Mouse (Mus musculus) heart, embryonic 12.5 days (tissue): ENCODE results near the gene Gm11114. TPM values are rescaled to one million over a fixed set of nuclear protein-coding genes. Genes with fewer than 3 reads are reported as not detected.

Source experiments
- ATAC-seq: fragments of 200-750 bp; cut with Nextera tagmentation; 2 replicates; pipeline ENCODE4 v1.8.0; 2017; ENCODE audit warnings: moderate TSS enrichment, moderate library complexity; ENCODE audit not compliant: insufficient number of reproducible peaks, low FRiP score
- H3K27ac ChIP-seq: fragments of 300-500 bp; sonication (generic); 2 replicates; pipeline ENCODE4 v1.5.1; 2016; ENCODE audit warnings: mild to moderate bottlenecking, moderate library complexity; ENCODE audit not compliant: poor library complexity, severe bottlenecking
- H3K27me3 ChIP-seq: fragments of 300-500 bp; sonication (generic); replicated peaks from 2 replicates; pipeline ENCODE4 v1.6.1; 2016; ENCODE audit warnings: mild to moderate bottlenecking, moderate library complexity
- H3K36me3 ChIP-seq: fragments of 300-500 bp; sonication (generic); 2 replicates; pipeline ENCODE4 v1.6.1; 2016; ENCODE audit warnings: mild to moderate bottlenecking, moderate library complexity
- H3K4me1 ChIP-seq: fragments of 300-500 bp; sonication (generic); replicated peaks from 2 replicates; pipeline ENCODE4 v1.6.1; 2016; ENCODE audit warnings: mild to moderate bottlenecking
- H3K4me2 ChIP-seq: fragments of 300-500 bp; sonication (generic); 2 replicates; pipeline ENCODE4 v1.6.1; 2016; ENCODE audit warnings: mild to moderate bottlenecking, moderate library complexity
- H3K4me3 ChIP-seq: fragments of 300-500 bp; sonication (generic); 2 replicates; pipeline ENCODE4 v1.5.1; 2016; ENCODE audit warnings: mild to moderate bottlenecking
- H3K9ac ChIP-seq: fragments of 300-500 bp; sonication (generic); 2 replicates; pipeline ENCODE4 v1.6.1; 2016; ENCODE audit warnings: mild to moderate bottlenecking, moderate library complexity
- H3K9me3 ChIP-seq: fragments of 300-500 bp; sonication (generic); replicated peaks from 2 replicates; pipeline ENCODE4 v1.6.1; 2016; ENCODE audit warnings: mild to moderate bottlenecking, moderate library complexity
- WGBS: fragments of 180-500 bp; shearing (Covaris S2); methylation state at CpG from one replicate; pipeline ENCODE4 v1.1.7; 2016; 5-methylcytosine and 5-hydroxymethylcytosine counted together
- polyA plus RNA-seq: library from polyadenylated mRNA; unstranded; fragments of >200 nt; fragmentation: Nextera tagmentation; extraction: Ambion mirVana; gene quantifications from 2 replicates; pipeline ENCODE4 v1.2.1, GENCODE M21; 2016

The Gm11114 gene
- not detected in 2 replicates for polyA plus RNA-seq

DNA sequence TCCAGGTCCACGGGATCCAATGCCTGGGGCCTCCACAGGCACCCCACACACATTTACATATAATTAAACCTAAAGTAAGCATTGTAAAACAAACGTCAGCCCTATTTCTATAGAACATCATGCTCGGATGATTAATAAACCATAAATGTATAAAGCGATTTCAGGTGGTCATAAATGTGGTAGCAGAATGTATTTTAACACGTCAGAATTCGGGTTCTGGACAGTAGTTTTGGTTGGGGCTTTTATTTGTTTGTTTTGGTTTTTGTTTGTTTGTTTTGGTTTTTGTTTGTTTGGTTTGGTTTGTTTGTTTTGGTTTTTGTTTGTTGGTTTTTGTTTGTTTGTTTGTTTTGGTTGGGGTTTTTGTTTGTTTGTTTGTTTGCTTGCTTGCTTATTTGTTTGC lies at the start of gene Gm11114:
TSS of gene Gm11114 (plus strand) at position 301 of the 400 bp plus-strand sequence.
- ATAC-seq = no peak
- H3K4me1 ChIP-seq = no peaks in the 10 kb centered on the region
- no peaks in the 10 kb centered on the region for H3K36me3 ChIP-seq
- 78% methylated on average over 6 of the region's 6 CpGs for WGBS
- H3K4me3 ChIP-seq = no peak within 1 kb of the TSS
- H3K27ac ChIP-seq = no peak within 1 kb of the TSS
- no peak within 1 kb of the TSS for H3K9ac ChIP-seq
- H3K27me3 ChIP-seq = no peaks in the 10 kb centered on the region
- no peaks in the 10 kb centered on the region for H3K9me3 ChIP-seq
- no peak within 1 kb of the TSS for H3K4me2 ChIP-seq

DNA sequence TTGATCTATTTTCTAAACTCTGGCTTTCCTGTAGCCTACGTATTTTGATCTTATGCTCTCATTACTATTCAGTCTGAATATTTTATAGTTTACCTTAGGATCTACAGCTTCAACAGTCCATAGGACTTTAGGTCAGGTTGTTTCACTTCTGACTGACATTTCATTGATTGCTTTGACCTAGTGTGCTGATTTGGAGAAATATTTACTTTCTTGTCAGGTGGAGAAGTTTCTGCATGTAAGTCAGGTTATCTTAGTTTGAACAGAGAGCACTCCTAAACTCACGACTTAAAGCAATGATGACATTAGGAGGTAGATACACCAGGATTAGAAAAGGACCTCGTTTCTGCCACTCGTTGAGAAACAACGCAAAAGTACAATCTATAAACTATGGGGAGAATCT lies 45.7 kb upstream of the Gm11114 start:
- no peak overlapping the region for H3K4me3 ChIP-seq
- H3K27me3 ChIP-seq = no peaks in the 10 kb centered on the region
- H3K27ac ChIP-seq = no peak overlapping the region
- 79% methylated on average over 5 of the region's 5 CpGs for WGBS
- no peak for ATAC-seq
- H3K9ac ChIP-seq = no peak overlapping the region
- H3K4me2 ChIP-seq = no peak overlapping the region
- H3K36me3 ChIP-seq = no peaks in the 10 kb centered on the region
- no peaks in the 10 kb centered on the region for H3K4me1 ChIP-seq
- no peaks in the 10 kb centered on the region for H3K9me3 ChIP-seq

DNA sequence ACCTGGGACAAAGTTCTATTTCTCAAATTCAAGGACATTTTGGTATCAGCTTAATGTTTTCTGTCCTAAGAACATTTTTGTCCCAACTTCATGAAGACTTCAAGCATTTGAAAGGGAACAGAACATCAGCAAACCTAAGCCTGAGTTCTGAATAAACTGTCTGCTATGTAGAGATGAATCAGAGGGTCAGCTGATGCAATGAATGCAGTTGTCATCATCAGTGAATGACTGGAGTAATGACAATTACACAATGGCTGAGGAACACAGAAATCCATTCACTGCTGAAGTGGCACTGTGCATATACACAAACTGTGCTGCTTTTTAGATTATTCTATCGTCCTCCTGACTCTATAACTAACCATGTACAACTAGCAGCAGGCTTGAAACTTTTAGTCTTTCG lies 38.5 kb upstream of the Gm11114 start:
- Histone ChIP-seq H3K4me3 (no peak overlapping the region), H3K27me3 (no peaks in the 10 kb centered on the region), H3K4me2 (no peak overlapping the region), H3K27ac (no peak overlapping the region), H3K9me3 (no peaks in the 10 kb centered on the region), H3K36me3 (no peaks in the 10 kb centered on the region), H3K4me1 (no peaks in the 10 kb centered on the region), H3K9ac (no peak overlapping the region)
- 66% methylated on average over 2 of the region's 2 CpGs for WGBS
- ATAC-seq = no peak

DNA sequence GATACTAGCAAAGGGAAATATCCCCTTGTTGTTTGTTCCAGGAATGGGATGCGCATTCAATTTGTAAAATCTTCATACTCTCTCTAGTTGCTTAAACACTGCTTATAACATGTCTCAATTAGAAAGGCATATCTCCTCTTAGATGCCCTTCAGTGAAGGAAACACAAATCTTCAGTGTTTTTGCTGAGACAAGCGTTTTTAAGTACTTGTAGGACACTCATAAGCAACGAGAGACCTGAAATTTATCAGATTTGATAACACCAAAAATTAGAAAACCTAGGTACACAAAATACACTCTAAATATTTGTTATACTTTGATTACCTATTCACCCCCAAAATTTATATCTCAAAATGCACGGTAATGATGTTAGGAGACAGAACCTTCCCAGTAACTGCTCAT lies 9.7 kb upstream of the Gm11114 start:
- Histone ChIP-seq H3K4me3 (no peak overlapping the region), H3K9me3 (no peaks in the 10 kb centered on the region), H3K4me2 (no peak overlapping the region), H3K36me3 (no peaks in the 10 kb centered on the region), H3K4me1 (no peaks in the 10 kb centered on the region), H3K27me3 (no peaks in the 10 kb centered on the region), H3K27ac (no peak overlapping the region), H3K9ac (no peak overlapping the region)
- WGBS = 77% methylated on average over 4 of the region's 4 CpGs
- ATAC-seq = no peak

DNA sequence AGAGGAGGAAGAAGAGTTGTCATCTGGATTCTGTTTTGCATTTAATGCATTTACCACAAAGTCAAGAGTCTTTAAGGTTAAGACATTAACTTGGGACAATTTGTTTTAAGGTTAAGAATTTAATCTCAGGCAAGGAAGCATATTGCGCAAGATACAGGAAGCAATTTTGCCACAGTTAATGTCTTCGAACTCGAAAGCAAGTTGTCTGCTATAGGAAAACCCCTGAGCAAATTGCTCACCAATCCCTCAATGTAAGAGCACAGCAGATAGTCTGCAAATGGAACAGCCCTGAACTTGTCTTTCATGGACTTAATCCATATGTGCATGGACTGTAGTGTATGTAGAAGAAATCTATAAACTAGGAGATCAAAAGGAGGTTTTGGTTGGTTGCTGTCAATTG lies 9.2 kb upstream of the Gm11114 start:
- Histone ChIP-seq H3K36me3 (no peaks in the 10 kb centered on the region), H3K27me3 (no peaks in the 10 kb centered on the region), H3K4me1 (no peaks in the 10 kb centered on the region), H3K9ac (no peak overlapping the region), H3K9me3 (no peaks in the 10 kb centered on the region), H3K4me3 (no peak overlapping the region), H3K27ac (no peak overlapping the region), H3K4me2 (no peak overlapping the region)
- ATAC-seq = no peak
- 91% methylated on average over 3 of the region's 3 CpGs for WGBS

DNA sequence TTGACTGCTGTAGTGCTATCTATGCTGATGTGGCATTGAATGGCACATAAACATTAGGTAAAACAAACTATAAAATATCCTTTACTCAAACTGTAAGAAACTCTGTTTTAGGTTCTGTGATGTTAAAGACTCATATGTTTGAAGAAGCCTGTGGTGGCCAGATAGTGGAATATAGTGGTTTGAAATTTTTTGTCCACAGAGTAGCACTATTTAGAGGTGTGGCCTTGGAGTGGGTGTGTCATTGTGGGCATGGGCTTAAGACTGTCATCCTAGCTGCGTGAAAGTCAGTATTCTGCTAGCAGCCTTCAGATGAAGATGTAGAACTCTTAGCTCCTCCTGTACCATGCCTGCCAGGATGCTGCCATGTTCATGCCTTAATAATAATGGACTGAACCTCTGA lies 3.5 kb downstream of the Gm11114 start:
- 44% methylated on average over 1 of the region's 1 CpGs for WGBS
- H3K27ac ChIP-seq = no peak overlapping the region
- ATAC-seq = no peak

DNA sequence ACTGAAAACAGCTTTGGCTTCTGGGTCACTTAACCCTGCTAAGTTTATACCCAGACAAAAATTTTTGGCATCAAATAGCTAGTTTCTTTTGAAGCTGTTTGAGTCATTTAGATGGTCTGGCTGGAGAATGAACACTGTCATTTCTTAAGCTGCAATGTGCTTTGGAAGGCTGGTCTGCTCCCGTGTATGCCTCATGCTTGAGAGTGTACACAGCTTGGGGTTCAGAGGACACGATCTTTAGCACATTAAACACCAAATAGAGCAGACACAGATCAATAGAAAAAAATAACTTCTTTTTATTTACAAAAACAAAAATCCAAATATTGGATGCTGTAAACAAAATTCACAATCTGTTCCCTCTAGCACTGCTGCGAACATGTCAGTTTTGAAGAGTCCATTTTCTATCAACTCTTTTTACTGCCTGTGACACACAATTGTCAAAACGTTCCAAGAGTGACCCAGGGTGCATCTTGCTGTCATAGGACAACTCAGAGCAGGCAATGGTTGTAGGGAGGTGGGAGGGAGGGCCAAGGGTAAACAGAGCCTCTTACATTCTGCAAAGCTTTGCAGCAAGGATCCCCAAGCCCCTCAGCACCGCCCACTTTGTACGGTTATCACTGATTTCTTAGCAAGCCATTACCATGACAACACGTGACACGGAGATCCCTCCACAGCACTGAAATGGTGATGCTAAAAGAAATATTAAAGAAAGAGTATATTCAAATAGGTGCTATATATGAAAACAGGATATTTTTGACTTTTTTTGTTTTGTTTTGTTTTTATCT lies 7.8 kb downstream of the Gm11114 start:
- H3K4me2 ChIP-seq = no peak overlapping the region
- H3K9ac ChIP-seq = no peak overlapping the region
- ATAC-seq = no peak
- peaks cover 9% of the 10 kb centered on the region; the same call in 1 of the 2 replicates for H3K36me3 ChIP-seq
- no peaks in the 10 kb centered on the region for H3K9me3 ChIP-seq
- WGBS = 74% methylated on average over 8 of the region's 8 CpGs
- H3K4me1 ChIP-seq = peaks cover 9% of the 10 kb centered on the region
- no peak overlapping the region for H3K4me3 ChIP-seq
- no peaks in the 10 kb centered on the region for H3K27me3 ChIP-seq
- H3K27ac ChIP-seq = no peak overlapping the region

More for the DNA sequence above, 3.5 kb downstream of the Gm11114 start:
- Histone ChIP-seq H3K4me3 (no peak overlapping the region), H3K4me2 (no peak overlapping the region), H3K9ac (no peak overlapping the region), H3K9me3 (no peaks in the 10 kb centered on the region), H3K4me1 (no peaks in the 10 kb centered on the region), H3K36me3 (peaks cover 3% of the 10 kb centered on the region; the same call in 1 of the 2 replicates), H3K27me3 (no peaks in the 10 kb centered on the region)

DNA sequence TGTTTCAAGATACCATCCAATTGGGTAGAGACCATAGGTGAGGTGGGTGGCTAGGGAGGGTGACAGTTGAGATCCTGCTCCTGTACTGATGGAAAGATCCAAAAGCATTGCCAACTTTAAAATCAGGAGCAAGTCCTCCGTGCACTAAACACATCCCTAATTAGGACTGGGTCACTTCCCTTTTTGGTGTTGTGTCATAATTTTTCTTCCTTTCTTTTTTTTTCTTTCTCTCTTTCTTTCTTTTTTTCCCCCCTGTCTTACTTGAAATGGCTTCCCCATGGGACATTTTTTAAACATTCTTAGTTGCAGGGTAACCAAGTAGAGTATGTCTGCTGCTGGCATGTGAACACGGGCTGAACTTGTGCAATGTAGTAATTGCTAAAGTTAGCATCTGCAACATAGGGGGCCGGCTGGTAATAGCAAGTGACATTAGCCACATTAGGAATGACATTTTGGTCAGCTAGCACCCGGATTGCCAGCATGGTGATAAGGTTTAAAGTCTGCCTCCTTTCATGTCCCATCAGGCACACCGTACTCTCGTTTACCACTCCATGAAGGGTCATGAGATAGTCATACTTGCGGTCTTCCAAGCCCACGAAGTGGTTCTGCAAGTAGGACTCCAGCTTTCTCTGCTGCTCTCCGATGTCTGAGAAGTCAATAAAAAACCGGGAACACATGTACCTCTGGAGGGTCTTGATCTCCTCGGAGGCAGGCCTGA lies 11.7 kb downstream of the Gm11114 start:
- Histone ChIP-seq H3K27me3 (no peaks in the 10 kb centered on the region), H3K36me3 (peaks cover 9% of the 10 kb centered on the region; the same call in 1 of the 2 replicates), H3K4me1 (peaks cover 9% of the 10 kb centered on the region), H3K27ac (peak overlapping the region; percentile 50), H3K9me3 (no peaks in the 10 kb centered on the region), H3K4me3 (peak overlapping the region; percentile 64), H3K9ac (peak overlapping the region; percentile 76; the same call in 1 of the 2 replicates), H3K4me2 (peak overlapping the region; percentile 87)
- 43% methylated on average over 11 of the region's 11 CpGs for WGBS
- no peak for ATAC-seq

DNA sequence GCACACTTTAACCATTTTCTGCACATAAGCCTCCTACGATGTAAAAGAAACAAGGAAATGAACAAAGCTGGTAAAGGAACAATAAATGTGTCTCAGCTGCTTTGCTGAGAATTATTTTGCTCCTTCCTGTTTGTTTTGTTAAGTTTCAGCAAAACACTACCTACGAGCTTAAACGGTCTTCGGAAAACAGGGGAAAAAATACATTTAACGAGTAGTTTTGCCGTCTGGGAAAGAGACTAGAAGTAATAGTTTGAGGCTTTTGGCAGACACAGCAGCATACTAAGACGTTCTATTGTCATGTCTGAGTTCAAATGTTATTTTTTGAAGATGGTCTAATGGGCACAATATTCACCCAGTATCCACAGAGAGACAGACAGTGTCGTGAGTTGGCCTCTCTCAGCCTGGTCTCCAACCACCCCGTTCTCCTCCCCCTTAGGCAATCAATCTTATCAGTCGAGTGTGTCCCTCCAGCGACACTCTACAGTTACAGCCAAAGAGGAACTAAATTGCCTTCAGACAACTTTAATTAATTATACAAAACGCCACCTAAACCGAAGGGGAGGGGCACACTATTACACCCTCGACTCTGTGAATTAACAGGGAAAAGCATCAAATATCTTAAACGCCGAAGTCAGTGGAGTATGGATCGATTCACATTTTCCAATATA lies 12.8 kb downstream of the Gm11114 start:
- Histone ChIP-seq H3K36me3 (peaks cover 9% of the 10 kb centered on the region; the same call in 1 of the 2 replicates), H3K27me3 (no peaks in the 10 kb centered on the region), H3K9me3 (no peaks in the 10 kb centered on the region), H3K4me2 (peak overlapping the region; percentile 87), H3K27ac (peak overlapping the region; percentile 50; the same call in 1 of the 2 replicates), H3K4me3 (peak overlapping the region; percentile 64), H3K9ac (peak overlapping the region; percentile 76), H3K4me1 (peaks cover 9% of the 10 kb centered on the region)
- WGBS = 30% methylated on average over 17 of the region's 17 CpGs
- ATAC-seq = no peak

DNA sequence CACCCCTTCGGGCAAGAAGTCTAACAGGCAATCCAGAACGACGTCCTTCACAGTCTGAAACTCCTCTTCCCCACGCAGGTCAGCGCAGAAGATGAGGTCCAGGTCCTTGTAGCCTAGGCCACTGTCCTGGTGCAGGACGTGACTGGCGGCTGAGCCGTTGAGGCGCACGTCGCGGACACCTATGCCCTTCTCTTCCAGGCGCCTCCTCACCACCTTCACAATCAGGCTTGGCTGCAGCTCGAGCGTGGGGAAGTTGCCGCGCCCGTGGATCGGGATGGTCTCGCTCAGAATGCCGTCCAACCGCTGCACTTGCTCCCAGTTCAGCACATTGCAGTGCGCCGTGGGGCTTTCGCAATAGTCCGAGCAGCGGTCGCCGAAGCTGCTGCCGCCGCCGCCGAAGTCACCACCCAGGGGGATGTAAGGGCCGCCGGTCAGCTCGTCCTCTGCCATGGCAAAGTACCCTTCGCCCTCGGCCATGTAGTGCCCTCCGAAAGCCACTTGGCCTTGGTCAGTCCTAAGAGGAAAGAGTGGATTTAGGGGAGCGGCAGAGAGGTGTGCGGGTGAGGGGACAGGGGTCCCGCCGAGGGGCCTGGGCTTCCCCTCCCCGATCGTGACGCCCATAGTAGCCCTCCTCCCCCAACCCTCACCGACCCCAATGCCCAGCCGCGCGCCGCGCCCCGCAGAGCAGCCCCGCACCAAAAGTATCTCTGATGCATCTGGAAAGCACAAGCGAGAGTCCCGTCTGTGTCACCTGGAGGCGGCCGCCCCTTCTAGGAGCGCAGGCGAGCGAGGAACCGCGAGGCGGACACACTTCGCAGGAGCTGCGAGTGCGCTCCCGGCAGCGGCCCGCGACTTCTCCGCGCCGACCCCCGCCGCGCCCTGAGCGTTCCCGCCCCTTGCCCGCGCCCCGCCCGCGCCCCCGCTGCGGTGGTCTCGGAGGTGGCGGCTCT lies 14.0 kb downstream of the Gm11114 start:
- H3K9ac ChIP-seq = peak overlapping the region; percentile 76
- peak overlapping the region; percentile 87 for H3K4me2 ChIP-seq
- peaks cover 8% of the 10 kb centered on the region for H3K4me1 ChIP-seq
- no peaks in the 10 kb centered on the region for H3K27me3 ChIP-seq
- H3K27ac ChIP-seq = peak overlapping the region; percentile 79
- H3K9me3 ChIP-seq = no peaks in the 10 kb centered on the region
- peak overlapping the region; percentile 64 for H3K4me3 ChIP-seq
- 0 out of 2 replicates have a peak, but pooled peaks cover 6% of the 10 kb centered on the region for H3K36me3 ChIP-seq
- ATAC-seq = peak; percentile 49
- under 1% methylated on average over 74 of the region's 88 CpGs for WGBS
